Mouse (Mus musculus): ENCODE measurements at regions not wholly inside any gene's neighbourhood (a gene's known extent, or its start where the extent isn't known, plus 50 kb on each side); places are given as distances from the start of the nearest gene placed in this dataset.

DNA sequence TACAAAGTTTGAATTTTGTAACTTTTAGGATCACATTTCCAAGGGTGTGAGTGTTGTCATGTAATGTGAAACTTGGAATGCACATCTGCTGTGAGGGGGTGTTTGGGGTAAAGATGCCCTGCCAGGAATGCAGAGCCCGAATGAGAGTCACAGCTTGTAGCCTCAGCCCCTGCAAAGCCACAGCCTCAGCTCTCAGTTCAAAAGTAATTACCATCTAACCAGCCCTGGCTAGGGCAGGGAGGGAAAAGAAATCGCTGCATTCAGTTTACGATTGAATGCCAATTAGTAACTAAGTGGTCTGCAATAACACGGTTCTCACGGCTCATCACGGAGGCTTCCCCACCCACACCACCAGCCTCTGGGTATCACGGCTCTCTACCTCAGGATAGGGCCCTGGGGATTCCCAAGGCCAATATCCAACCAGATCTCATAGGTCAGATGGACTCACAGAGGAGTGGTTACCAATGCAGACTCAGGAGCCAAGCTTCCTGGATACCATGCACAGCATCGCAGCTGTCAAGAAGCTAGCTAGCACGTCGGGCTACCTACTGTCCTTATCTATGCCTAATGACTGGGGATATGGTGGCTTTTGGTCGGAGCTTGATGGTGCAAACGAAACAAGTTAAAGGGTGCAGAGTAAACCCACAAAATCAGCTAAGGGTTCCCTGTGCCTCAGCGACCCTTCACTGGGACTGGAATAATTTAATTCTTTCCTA is 275.0 kb downstream of the Setd4 start:
- no peaks in the 10 kb centered on the region for H3K9me3 ChIP-seq (ENCODE audit: control insufficient read depth, insufficient read depth, low read depth, low read length)
- H3K36me3 ChIP-seq (ENCODE audit: control insufficient read depth, insufficient read depth, low read length, poor library complexity, severe bottlenecking): no peaks in the 10 kb centered on the region
- no peak overlapping the region for H3K9ac ChIP-seq (ENCODE audit: insufficient read depth, low read depth, low read length, poor library complexity, severe bottlenecking)
- in situ Hi-C loops (cut with MboI; ENCODE audit: low sequenced_read_pairs in 2 of 2, unreplicated experiment in 2 of 2): no loop called here
- no peak overlapping the region for H3K27ac ChIP-seq (ENCODE audit: insufficient read depth, low read depth, low read length, poor library complexity, severe bottlenecking)
- TF ChIP-seq CHD2 (IDR thresholded peaks at IDR 0.05; ENCODE audit: low read depth, low read length): no peak
- TF ChIP-seq ZNF384 (IDR thresholded peaks at IDR 0.05; ENCODE audit: low read depth, low read length): no peak
- no peak for TF ChIP-seq ZC3H11A (IDR thresholded peaks at IDR 0.05; ENCODE audit: borderline replicate concordance, low read depth, low read length)
- no peak for TF ChIP-seq HCFC1 (IDR thresholded peaks at IDR 0.05; ENCODE audit: borderline replicate concordance, insufficient read depth, low read length)
- TF ChIP-seq MAFK (IDR thresholded peaks at IDR 0.05; ENCODE audit: insufficient read depth, low read depth, low read length): no peak
- H3K4me3 ChIP-seq (ENCODE audit: insufficient read depth in 1 of 2, low read depth in 1 of 2, low read length in 2 of 2, poor library complexity in 1 of 2, severe bottlenecking in 1 of 2): no peak overlapping the region
- no peaks in the 10 kb centered on the region for H3K4me1 ChIP-seq (ENCODE audit: control insufficient read depth in 2 of 2, insufficient read depth in 2 of 2, low read length in 2 of 2, poor library complexity in 1 of 2)
- DNase-seq (ENCODE audit: low read depth, low spot score): no peak

DNA sequence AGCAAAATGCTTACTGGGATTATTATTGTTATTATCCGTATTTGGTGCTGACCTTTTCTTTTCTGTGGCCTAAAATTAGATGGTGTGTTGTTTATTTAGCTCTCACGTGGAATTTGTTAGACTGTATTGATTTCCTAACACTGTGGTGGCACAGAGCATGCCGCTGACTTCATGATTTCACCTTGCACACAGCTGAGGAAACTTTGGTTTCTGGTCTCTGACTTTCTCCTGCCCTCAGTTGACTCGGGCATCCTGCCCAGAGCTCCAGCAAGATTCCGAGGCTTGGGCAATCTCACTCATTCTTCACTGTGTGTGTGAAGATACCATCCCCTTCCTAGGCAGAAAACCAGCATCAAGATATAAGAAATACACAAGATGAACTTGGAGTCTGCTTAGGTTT is 279.0 kb downstream of the Setd4 start:
- TF ChIP-seq HCFC1 (IDR thresholded peaks at IDR 0.05; ENCODE audit: borderline replicate concordance, insufficient read depth, low read length): no peak
- TF ChIP-seq MAFK (IDR thresholded peaks at IDR 0.05; ENCODE audit: insufficient read depth, low read depth, low read length): no peak
- no peak for TF ChIP-seq ZNF384 (IDR thresholded peaks at IDR 0.05; ENCODE audit: low read depth, low read length)
- no peak for TF ChIP-seq CHD2 (IDR thresholded peaks at IDR 0.05; ENCODE audit: low read depth, low read length)
- TF ChIP-seq ZC3H11A (IDR thresholded peaks at IDR 0.05; ENCODE audit: borderline replicate concordance, low read depth, low read length): no peak
- H3K27ac ChIP-seq (ENCODE audit: insufficient read depth, low read depth, low read length, poor library complexity, severe bottlenecking): no peak overlapping the region
- no peak for DNase-seq (ENCODE audit: low read depth, low spot score)
- no peak overlapping the region for H3K4me3 ChIP-seq (ENCODE audit: insufficient read depth in 1 of 2, low read depth in 1 of 2, low read length in 2 of 2, poor library complexity in 1 of 2, severe bottlenecking in 1 of 2)
- H3K4me1 ChIP-seq (ENCODE audit: control insufficient read depth in 2 of 2, insufficient read depth in 2 of 2, low read length in 2 of 2, poor library complexity in 1 of 2): no peaks in the 10 kb centered on the region
- H3K9ac ChIP-seq (ENCODE audit: insufficient read depth, low read depth, low read length, poor library complexity, severe bottlenecking): no peak overlapping the region
- in situ Hi-C loops (cut with MboI; ENCODE audit: low sequenced_read_pairs in 2 of 2, unreplicated experiment in 2 of 2): no loop called here
- H3K9me3 ChIP-seq (ENCODE audit: control insufficient read depth, insufficient read depth, low read depth, low read length): no peaks in the 10 kb centered on the region
- no peaks in the 10 kb centered on the region for H3K36me3 ChIP-seq (ENCODE audit: control insufficient read depth, insufficient read depth, low read length, poor library complexity, severe bottlenecking)

DNA sequence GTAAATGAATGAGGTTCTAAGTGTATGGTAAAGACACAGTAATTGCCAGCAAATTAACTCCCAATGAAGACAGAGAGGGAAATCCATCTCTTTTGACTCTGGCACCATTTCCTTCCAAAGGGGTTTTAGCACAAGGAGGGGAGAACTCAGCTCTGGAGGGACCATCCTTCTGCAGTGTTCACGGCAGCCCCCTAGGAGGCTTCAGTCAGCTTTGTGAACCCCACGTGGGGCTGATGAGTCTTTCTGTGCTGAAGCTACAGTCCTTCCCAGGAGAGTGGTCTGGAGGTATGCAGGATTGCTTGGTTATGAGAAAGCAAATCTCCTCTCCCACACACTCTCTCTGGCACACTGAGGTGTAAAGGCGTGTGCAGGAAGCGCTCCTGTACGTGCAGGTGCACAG is 280.7 kb downstream of the Setd4 start:
- no peak overlapping the region for H3K27ac ChIP-seq (ENCODE audit: insufficient read depth, low read depth, low read length, poor library complexity, severe bottlenecking)
- H3K9me3 ChIP-seq (ENCODE audit: control insufficient read depth, insufficient read depth, low read depth, low read length): no peaks in the 10 kb centered on the region
- in situ Hi-C loops (cut with MboI; ENCODE audit: low sequenced_read_pairs in 2 of 2, unreplicated experiment in 2 of 2): no loop called here
- DNase-seq (ENCODE audit: low read depth, low spot score): no peak
- no peak overlapping the region for H3K4me3 ChIP-seq (ENCODE audit: insufficient read depth in 1 of 2, low read depth in 1 of 2, low read length in 2 of 2, poor library complexity in 1 of 2, severe bottlenecking in 1 of 2)
- H3K9ac ChIP-seq (ENCODE audit: insufficient read depth, low read depth, low read length, poor library complexity, severe bottlenecking): no peak overlapping the region
- H3K4me1 ChIP-seq (ENCODE audit: control insufficient read depth in 2 of 2, insufficient read depth in 2 of 2, low read length in 2 of 2, poor library complexity in 1 of 2): no peaks in the 10 kb centered on the region
- H3K36me3 ChIP-seq (ENCODE audit: control insufficient read depth, insufficient read depth, low read length, poor library complexity, severe bottlenecking): no peaks in the 10 kb centered on the region
- TF ChIP-seq ZC3H11A (IDR thresholded peaks at IDR 0.05; ENCODE audit: borderline replicate concordance, low read depth, low read length): no peak
- no peak for TF ChIP-seq CHD2 (IDR thresholded peaks at IDR 0.05; ENCODE audit: low read depth, low read length)
- TF ChIP-seq HCFC1 (IDR thresholded peaks at IDR 0.05; ENCODE audit: borderline replicate concordance, insufficient read depth, low read length): no peak
- no peak for TF ChIP-seq ZNF384 (IDR thresholded peaks at IDR 0.05; ENCODE audit: low read depth, low read length)

DNA sequence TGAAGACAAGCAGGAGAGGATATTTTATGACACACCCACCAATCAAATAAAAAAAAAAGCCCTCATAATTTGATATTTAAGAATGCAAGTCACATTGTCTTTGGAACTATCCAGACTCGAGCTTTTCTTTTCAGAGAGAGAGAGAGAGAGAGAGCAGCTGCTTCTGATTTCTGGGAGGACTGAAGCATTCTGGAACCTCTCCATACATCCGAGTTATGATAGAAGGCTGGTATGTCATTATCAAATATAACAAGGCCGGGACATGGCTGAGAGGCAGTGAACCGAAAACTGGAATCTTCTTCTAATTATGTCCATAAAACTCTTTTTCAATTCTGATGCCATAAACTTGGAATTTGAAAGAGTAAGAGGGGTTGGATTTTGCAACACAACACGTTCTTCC is 284.3 kb downstream of the Setd4 start:
- Histone ChIP-seq H3K9me3 (ENCODE audit: control insufficient read depth, insufficient read depth, low read depth, low read length) (no peaks in the 10 kb centered on the region), H3K4me1 (ENCODE audit: control insufficient read depth in 2 of 2, insufficient read depth in 2 of 2, low read length in 2 of 2, poor library complexity in 1 of 2) (no peaks in the 10 kb centered on the region), H3K4me3 (ENCODE audit: insufficient read depth in 1 of 2, low read depth in 1 of 2, low read length in 2 of 2, poor library complexity in 1 of 2, severe bottlenecking in 1 of 2) (no peak overlapping the region), H3K9ac (ENCODE audit: insufficient read depth, low read depth, low read length, poor library complexity, severe bottlenecking) (no peak overlapping the region), H3K36me3 (ENCODE audit: control insufficient read depth, insufficient read depth, low read length, poor library complexity, severe bottlenecking) (no peaks in the 10 kb centered on the region), H3K27ac (ENCODE audit: insufficient read depth, low read depth, low read length, poor library complexity, severe bottlenecking) (no peak overlapping the region)
- TF ChIP-seq HCFC1 (IDR thresholded peaks at IDR 0.05; ENCODE audit: borderline replicate concordance, insufficient read depth, low read length): no peak
- TF ChIP-seq MAFK (IDR thresholded peaks at IDR 0.05; ENCODE audit: insufficient read depth, low read depth, low read length): no peak
- TF ChIP-seq ZNF384 (IDR thresholded peaks at IDR 0.05; ENCODE audit: low read depth, low read length): no peak
- no peak for TF ChIP-seq ZC3H11A (IDR thresholded peaks at IDR 0.05; ENCODE audit: borderline replicate concordance, low read depth, low read length)
- no peak for TF ChIP-seq CHD2 (IDR thresholded peaks at IDR 0.05; ENCODE audit: low read depth, low read length)
- DNase-seq (ENCODE audit: low read depth, low spot score): no peak
- in situ Hi-C loops (cut with MboI; ENCODE audit: low sequenced_read_pairs in 2 of 2, unreplicated experiment in 2 of 2): no loop called here
